Mouse (Mus musculus) MEL (cell line): Measurements from ENCODE around the gene Faf1.

Source experiments
- CTCF ChIP-seq, 3 experiments: IDR thresholded peaks in 2 of 3; conservative IDR thresholded peaks in 1 of 3; 2 replicates each; pipeline ENCODE4 v1.5.1; 2011 to 2012; ENCODE audit warnings: low read length in 3 of 3, low read depth in 2 of 3, mild to moderate bottlenecking in 2 of 3, improper control_type of control experiment in 1 of 3, inconsistent platforms in 1 of 3, mixed read lengths in 1 of 3, moderate library complexity in 1 of 3; ENCODE audit not compliant: control insufficient read depth in 1 of 3, insufficient read depth in 1 of 3, poor library complexity in 1 of 3, severe bottlenecking in 1 of 3
- E2F4 ChIP-seq: IDR thresholded peaks from 2 replicates; pipeline ENCODE4 v1.6.1; 2011; ENCODE audit warnings: low read depth, low read length, improper control_type of control experiment, borderline replicate concordance
- MYC ChIP-seq: IDR thresholded peaks from 2 replicates; pipeline ENCODE4 v1.6.1; 2011; ENCODE audit warnings: low read depth, mild to moderate bottlenecking, low read length, improper control_type of control experiment, moderate library complexity
- NELFE ChIP-seq: IDR thresholded peaks from 2 replicates; pipeline ENCODE4 v1.6.1; 2011; ENCODE audit warnings: low read depth, low read length, improper control_type of control experiment

DNA sequence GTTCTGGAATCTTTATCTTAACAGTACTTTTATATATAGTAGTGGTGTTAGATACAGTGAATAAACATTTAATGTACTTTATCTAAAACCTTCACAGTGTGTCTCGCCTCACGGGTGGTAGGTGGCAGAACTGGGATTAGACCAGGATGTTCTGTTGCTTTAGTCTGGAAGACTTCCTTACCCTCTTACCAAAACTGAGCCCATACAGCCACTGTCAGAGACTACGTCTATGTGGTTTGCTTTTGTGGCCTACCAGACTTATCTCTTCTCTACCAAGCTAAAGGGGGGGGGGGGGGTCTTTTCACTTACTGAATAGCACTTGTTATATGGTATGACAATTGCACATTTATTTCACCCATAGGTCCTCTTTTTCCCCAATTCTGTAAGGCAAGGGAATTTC lies 181.5 kb downstream of the Faf1 start:
- TF ChIP-seq MYC: no peak
- no peak for TF ChIP-seq CTCF (IDR thresholded peaks at IDR 0.05 in 2 of 3, conservative IDR thresholded peaks at IDR 0.05 in 1 of 3; ENCODE audit: control insufficient read depth in 1 of 3, insufficient read depth in 1 of 3, low read depth in 2 of 3, low read length in 3 of 3, poor library complexity in 1 of 3, severe bottlenecking in 1 of 3)
- TF ChIP-seq NELFE: no peak
- TF ChIP-seq E2F4: no peak
